Mouse (Mus musculus): Measurements from ENCODE around the gene Tmem247. TPM values are rescaled to one million over a fixed set of nuclear protein-coding genes. Genes with fewer than 3 reads are reported as not detected.

Gene Tmem247
- total RNA-seq, 2 experiments from 2014 or later: not detected

GRCm38 (mm10) chr17:86913003-86913607, 4.0 kb upstream of the Tmem247 start:
- DNase-seq (ENCODE audit: low spot score): no peak

- DNase-seq (ENCODE audit: low spot score): no peak
Measured at GRCm38 (mm10) chr17:86915540-86915939, 1.6 kb upstream of the Tmem247 start.

GRCm38 (mm10) chr17:86918786-86919185, 1.6 kb downstream of the Tmem247 start:
- DNase-seq (ENCODE audit: low spot score): peak; percentile 61

- peak; percentile 18 for DNase-seq (ENCODE audit: low spot score)
Measured at GRCm38 (mm10) chr17:86919729-86920128, 2.6 kb downstream of the Tmem247 start.

GRCm38 (mm10) chr17:86924679-86925078, 7.5 kb downstream of the Tmem247 start:
- DNase-seq (ENCODE audit: low spot score): no peak

GRCm38 (mm10) chr17:86926836-86927235, 9.7 kb downstream of the Tmem247 start:
- no peak for DNase-seq (ENCODE audit: low spot score)

GRCm38 (mm10) chr17:86929355-86929754, 12.2 kb downstream of the Tmem247 start:
- DNase-seq (ENCODE audit: low spot score): no peak

- DNase-seq (ENCODE audit: low spot score): no peak
Measured at GRCm38 (mm10) chr17:86929981-86930380, 12.8 kb downstream of the Tmem247 start.

- DNase-seq (ENCODE audit: low spot score): no peak
Measured at GRCm38 (mm10) chr17:86932896-86933295, 15.7 kb downstream of the Tmem247 start.

GRCm38 (mm10) chr17:86937064-86937463, 19.9 kb downstream of the Tmem247 start:
- DNase-seq (ENCODE audit: low spot score): no peak

GRCm38 (mm10) chr17:86937497-86938155, 20.5 kb downstream of the Tmem247 start:
- peak; percentile 87 for DNase-seq (ENCODE audit: low spot score)

- no peak for DNase-seq (ENCODE audit: low spot score)
Measured at GRCm38 (mm10) chr17:86938683-86939082, 21.5 kb downstream of the Tmem247 start.

- no peak for DNase-seq (ENCODE audit: low spot score)
Measured at GRCm38 (mm10) chr17:86942112-86942511, 25.0 kb downstream of the Tmem247 start.

GRCm38 (mm10) chr17:86943158-86943557, 26.0 kb downstream of the Tmem247 start:
- DNase-seq (ENCODE audit: low spot score): no peak

- no peak for DNase-seq (ENCODE audit: low spot score)
Measured at GRCm38 (mm10) chr17:86946078-86946477, 28.9 kb downstream of the Tmem247 start.

GRCm38 (mm10) chr17:86947840-86948796, 31.0 kb downstream of the Tmem247 start, which contains the start of gene Atp6v1e2:
Atp6v1e2 (minus strand) TSS chr17:86947897.
- DNase-seq (ENCODE audit: low spot score): peak; percentile 50

- peak; percentile 69 for DNase-seq (ENCODE audit: low spot score)
Measured at GRCm38 (mm10) chr17:86948801-86949200, 31.7 kb downstream of the Tmem247 start.

GRCm38 (mm10) chr17:86957239-86957638, 40.1 kb downstream of the Tmem247 start:
- DNase-seq (ENCODE audit: low spot score): no peak

GRCm38 (mm10) chr17:86957968-86958367, 40.8 kb downstream of the Tmem247 start:
- DNase-seq (ENCODE audit: low spot score): no peak

GRCm38 (mm10) chr17:86961301-86961841, 44.2 kb downstream of the Tmem247 start:
- DNase-seq (ENCODE audit: low spot score): peak; percentile 78

GRCm38 (mm10) chr17:86962297-86962893, 45.2 kb downstream of the Tmem247 start:
- DNase-seq (ENCODE audit: low spot score): peak; percentile 94

All from gastrocnemius, adult 18-20 months (tissue).